Mouse (Mus musculus) heart, postnatal 10 days (tissue): ENCODE measurements around the gene Trim50. TPM values are rescaled to one million over a fixed set of nuclear protein-coding genes. Genes with fewer than 3 reads are reported as not detected.

Source experiments
- DNase-seq, 2 experiments: peaks; one replicate each; pipeline ENCODE4 v3.0.0; 2021
- intact Hi-C: fragments of 180-260 bp; cut with DNase I; formaldehyde crosslinking; loops from one replicate; pipeline ENCODE4 v1.15.1; 2025
- total RNA-seq, 2 experiments: library from RNA; stranded (reverse); gene quantifications; 2 replicates each; pipeline ENCODE4 v1.2.3; 2021

Trim50 gene
- total RNA-seq, result under 1 TPM in 1 of 2 experiments, not detected in 1; 0.17 TPM

DNA sequence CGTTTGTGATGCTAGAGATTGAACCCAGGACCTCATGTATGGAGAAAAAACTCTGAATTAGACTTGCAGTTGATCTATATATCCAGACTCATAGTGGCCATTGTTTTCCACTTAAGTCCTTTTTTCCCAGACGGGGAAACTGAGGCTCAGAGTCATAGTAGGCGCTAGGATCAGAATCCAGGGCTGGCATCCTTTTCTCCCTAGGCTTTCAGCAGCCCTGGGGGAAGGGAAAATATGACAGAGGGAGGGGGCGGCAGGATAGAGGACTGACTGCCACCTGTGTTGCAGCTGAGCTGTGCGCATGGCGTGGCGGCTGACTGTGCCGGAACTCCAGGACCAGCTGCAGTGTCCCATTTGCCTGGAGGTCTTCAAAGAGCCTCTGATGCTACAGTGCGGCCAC, at the start of gene Trim50:
Gene Trim50 (plus strand): TSS at position 301 of the 400 bp plus-strand sequence.
- DNase-seq, result no peak
- intact Hi-C loops, result no loop called here

DNA sequence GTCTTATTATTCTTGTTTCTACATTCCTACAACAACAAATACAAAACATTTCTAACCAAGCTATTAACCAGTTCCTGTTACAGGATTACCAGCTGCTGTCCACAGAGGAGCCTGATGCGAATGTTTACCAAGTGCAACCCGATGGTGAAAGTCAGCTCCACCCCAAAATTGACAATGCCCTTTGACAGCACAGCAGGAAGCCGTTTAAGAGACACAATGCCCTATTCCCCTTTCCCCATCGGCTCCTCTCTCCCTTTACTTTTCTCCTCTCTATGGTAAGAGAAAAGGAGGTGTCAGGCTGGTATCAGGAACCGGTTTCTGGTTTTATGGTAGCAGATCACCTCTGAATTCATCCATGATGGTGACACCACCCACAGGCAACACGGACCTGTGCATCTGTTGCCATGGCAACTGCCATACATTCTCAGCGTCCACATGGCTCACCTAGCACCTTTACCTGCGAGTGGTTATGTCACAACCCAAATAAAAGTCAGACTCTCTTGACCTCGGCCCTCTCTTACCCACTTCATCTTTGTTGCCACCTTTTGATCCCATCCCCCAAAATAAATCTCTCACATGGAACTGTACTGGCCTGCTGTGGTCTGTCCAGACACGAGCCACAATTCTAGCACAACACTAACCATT, 46.7 kb upstream of the Trim50 start:
- intact Hi-C loops, result no loop called here
- DNase-seq, result no peak

DNA sequence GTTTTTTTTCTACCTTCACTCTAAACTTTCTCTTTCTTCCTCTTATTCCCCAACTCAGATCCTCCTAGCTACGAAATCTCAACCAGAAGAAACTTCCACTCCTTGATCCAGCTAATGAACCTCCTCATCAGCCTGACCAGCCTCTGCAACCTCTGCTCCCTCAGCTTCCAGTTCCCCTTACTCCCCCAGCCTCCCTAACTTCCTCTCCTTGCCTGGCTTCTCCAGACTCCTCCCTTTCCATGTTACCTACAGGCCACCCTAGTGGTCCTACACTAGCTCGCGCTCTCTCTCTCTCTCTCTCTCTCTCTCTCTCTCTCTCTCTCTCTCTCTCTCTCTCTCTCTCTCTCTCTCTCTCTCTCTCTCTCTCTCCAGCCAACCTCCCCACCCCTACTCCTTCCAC, 36.9 kb upstream of the Trim50 start:
- intact Hi-C loops, result no loop called here
- DNase-seq, result no peak

DNA sequence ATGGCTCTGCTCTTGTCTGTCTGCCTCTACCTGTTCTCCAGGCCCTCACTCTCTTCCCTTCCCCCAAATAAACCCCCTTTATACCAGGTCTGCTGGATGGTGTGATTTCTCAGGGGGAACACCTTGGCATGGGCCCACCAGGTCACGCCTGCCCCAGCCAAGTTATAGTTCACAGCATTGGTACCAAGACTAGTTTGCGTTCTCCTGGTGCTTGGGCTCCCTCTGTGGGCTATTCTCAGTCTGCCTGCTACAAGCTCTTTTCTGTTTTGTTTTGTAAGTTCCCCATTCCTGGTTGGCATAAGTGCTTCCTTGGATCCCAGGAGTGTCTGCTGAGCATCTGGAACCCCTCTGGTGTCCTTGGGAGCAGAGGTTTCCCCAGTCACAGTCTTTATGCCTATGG, 33.2 kb upstream of the Trim50 start:
- intact Hi-C loops, result no loop called here
- DNase-seq, result no peak

- intact Hi-C loops, result no loop called here
- no peak for DNase-seq
Measured at GRCm38 (mm10) chr5:135322197-135322596, 30.9 kb upstream of the Trim50 start.

GRCm38 (mm10) chr5:135326121-135326659, 26.9 kb upstream of the Trim50 start:
- intact Hi-C loops, result no loop called here
- DNase-seq, result no peak

DNA sequence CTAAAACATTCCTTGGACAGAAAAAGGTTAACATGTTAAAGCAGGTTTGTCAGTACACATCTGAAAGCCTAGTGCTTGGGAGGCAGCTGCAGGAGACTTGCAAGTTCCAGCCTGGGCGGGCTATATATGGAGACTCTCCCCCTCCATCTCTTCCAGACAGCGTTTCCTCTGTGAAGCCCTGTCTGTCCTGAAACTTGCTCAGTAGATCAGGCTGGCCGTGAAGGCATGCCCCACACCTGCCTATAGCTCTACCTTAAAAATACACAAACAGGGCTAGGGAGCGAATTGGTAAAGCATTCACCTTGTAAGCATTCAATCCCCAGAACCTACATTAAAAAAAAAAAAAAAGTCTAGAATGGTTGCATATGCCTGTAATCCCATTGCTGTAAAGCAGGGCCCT, 23.6 kb upstream of the Trim50 start:
- no peak for DNase-seq
- intact Hi-C loops, result no loop called here

DNA sequence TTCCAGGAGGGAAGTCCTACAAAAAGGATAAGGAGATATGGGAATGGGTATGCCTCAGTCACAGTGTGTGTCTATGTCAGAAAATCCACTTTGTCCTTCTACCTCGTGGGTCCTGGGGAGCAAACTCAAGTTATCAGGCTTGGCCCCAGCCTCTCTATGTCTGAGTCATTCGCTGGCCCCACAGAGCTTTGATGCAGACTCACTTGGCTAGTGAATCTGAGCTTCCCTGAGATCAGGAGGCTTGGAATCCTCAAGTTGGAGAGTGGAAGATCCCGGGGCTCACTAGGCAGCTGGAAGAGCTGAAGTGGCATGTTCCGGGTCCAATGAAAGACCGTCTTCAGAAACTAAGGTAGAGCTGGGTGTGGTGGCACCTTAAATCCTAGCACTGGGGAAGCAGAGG, 22.9 kb upstream of the Trim50 start:
- no peak for DNase-seq
- intact Hi-C loops, result no loop called here

- intact Hi-C loops, result no loop called here
- no peak for DNase-seq
Measured at GRCm38 (mm10) chr5:135331161-135331560, 21.9 kb upstream of the Trim50 start.

DNA sequence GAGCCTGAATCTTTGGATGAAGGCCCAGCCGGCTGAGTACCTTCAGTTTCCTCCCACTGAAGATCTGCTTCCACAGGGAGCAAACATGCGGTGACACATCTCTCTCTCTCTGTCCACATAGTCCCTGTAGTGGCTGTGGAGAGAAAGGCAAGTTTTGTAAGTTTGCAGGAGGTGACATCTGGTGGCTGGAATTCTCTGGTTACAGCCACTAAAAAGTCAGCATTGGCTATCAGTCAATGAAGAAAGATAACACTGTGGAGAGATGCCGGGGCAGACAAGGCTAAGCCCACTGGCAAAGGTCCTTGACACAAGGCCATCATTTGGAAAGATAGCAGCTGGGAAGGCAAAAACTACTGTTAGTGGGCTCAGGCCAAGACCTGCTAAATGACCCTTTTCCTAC, 15.5 kb upstream of the Trim50 start:
- intact Hi-C loops, result loop anchor here (5.0 kb wide), 1 partner anchor 100 kb away; no protein-coding TSS in a partner anchor
- DNase-seq, result peak; percentile 21 to 36

GRCm38 (mm10) chr5:135345989-135346388, 7.1 kb upstream of the Trim50 start:
- intact Hi-C loops, result no loop called here
- no peak for DNase-seq

GRCm38 (mm10) chr5:135346430-135346829, 6.7 kb upstream of the Trim50 start:
- peak in 1 of 2 experiments; percentile 36 for DNase-seq
- intact Hi-C loops, result no loop called here

DNA sequence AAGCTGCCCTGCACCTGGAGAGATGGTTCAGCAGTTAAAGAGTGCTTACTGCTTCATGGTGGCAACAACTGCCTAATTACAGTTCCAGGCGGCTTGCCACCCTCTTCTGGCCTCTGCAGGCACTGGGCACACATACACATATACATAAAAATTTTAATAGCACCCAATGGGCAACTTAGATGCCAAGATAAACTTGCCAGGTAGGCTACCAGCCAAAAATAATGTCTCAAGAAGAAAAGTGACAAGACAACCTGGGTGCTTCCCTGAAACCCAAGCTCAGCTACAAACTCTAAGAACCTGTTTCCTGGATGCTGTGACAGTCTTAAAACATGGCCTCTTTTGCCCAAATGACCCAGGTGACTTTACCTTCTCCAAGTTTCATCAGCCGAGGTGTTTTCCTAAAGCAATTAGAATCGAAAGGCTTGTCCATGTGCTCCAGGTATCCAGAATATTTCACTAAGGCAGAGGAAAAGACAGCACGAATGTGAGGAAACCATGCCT, 5.5 kb upstream of the Trim50 start:
- intact Hi-C loops, result no loop called here

DNA sequence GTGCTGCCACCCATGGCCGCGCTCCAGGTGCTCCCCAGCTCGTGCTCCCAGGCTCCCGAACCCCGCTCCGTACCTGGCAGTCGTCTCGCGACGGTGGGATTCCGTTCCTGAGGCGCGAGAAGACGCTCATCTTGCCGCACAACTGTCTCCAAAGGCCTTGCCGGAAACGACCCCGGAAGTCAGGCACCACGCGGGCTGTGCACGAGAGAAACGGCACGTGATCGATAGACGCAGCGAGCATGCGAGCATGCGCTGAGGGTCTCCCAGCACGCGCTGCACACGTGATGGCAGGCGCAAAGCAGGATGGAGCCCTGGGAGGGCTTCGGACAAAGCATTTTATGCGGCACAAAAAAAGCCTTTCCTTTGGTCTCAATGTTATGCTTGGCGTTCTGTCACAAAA, 3.2 kb upstream of the Trim50 start, which contains the start of gene Fkbp6:
Gene Fkbp6 (minus strand): TSS at position 183 of the 400 bp plus-strand sequence.
- intact Hi-C loops, result no loop called here
- no peak for DNase-seq

More for the DNA sequence above, 5.5 kb upstream of the Trim50 start:
- no peak for DNase-seq

DNA sequence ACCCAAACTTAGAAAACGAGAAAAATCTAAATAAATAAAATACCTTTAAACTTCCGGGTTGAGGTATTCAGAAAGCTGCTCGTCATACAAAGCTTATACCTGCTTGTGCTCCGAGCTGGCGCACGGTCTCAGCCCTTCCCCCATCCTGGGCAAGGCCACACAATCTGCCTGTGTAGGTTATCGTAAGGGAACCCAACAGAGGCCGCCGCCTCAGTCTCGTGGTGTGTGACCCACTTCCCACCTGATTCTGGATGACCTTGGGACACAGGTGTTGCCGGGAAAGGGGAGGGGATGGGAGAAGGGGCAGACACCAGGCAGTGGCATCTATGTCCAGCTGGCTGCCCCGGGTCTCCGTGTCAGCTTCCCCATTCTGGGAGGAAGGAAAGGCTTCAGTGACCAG, 1.5 kb upstream of the Trim50 start:
- no peak for DNase-seq
- intact Hi-C loops, result no loop called here

GRCm38 (mm10) chr5:135353564-135353963, 469 bp downstream of the Trim50 start:
- no peak for DNase-seq
- intact Hi-C loops, result no loop called here

DNA sequence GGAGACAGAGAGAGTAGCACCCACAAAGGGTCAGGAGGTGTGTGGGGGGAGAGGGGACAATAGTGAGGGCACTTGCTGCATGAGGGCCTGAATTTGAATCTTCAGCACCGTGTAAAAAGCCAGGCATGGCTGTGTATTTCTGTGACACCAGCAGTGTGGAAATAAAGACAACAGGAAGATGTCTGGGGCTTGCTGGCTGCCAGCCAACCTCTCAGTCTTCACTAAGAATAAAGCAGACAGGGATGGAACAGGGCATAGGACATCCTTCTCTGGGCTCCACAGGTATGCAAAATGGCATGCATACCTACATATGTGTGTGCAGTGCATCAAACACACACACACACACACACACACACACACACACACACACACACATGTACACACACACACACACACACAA, 3.0 kb downstream of the Trim50 start:
- no peak for DNase-seq
- intact Hi-C loops, result no loop called here

DNA sequence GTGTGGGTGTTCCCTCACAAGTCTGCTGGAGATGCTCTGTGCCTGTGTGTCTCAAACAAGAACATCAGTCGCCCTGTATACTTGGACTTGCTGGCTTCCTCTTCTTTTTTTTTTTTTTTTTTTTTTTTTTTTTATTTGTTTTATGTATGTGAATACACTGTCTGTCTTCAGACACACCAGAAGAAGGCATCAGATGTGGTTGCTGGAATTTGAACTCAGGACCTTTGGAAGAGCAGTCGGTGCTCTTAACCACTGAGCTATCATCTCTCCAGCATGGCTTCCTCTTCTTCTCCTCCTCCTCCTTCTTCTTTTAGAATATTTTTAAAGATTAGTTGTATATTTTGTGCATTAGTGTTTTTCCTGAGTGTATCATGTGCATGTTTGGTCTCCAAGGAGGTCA, 4.5 kb downstream of the Trim50 start:
- DNase-seq, result peak in 1 of 2 experiments; percentile 32
- intact Hi-C loops, result no loop called here

DNA sequence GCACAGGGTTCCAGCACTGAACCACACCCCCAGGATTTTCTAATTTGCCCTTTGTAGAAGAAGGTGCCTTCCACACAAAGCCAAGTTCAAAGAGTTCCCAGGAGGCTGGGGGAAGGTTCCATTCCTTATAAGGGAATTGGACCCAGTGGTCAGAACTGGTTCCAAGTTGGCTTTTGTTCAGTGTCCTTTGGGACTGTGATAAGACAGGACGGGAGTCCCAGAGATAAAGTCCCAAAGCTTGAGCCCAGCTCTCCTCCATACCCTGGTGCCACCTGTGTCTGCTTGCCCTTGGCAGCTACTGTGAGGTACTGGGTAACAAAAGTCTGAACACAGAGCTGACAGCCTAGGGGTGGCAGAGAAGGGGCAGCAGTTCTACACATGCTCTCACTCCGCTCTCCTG, 6.7 kb downstream of the Trim50 start:
- DNase-seq, result peak; percentile 79 to 87
- intact Hi-C loops, result no loop called here

DNA sequence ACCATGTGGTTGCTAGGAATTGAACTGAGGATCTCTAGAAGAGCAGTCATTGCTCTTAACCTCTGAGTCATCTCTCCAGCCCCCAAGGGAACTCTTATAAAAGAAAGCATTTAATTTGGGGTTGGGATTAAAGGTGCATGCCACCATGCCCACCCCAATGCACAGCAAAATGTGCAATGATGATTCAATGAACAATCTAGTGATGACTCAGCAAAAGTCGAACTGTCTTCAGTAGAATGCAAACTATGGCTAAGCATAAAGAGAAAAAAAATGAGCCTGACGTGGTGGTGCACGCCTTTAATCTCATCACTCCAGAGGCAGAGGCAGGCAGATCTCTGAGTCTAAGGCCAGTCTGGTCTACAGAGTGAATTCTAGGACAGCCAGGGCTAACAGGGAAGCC, 9.5 kb downstream of the Trim50 start:
- DNase-seq, result no peak
- intact Hi-C loops, result no loop called here

GRCm38 (mm10) chr5:135363540-135363939, 10.4 kb downstream of the Trim50 start:
- intact Hi-C loops, result no loop called here
- peak; percentile 40 to 60 for DNase-seq

- intact Hi-C loops, result no loop called here
- peak in 1 of 2 experiments; percentile 33 for DNase-seq
Measured at GRCm38 (mm10) chr5:135367841-135368240, 14.7 kb downstream of the Trim50 start.
